Mouse (Mus musculus): ENCODE measurements around the gene Med13. TPM values are rescaled to one million over a fixed set of nuclear protein-coding genes. Genes with fewer than 3 reads are reported as not detected.
"Not testable (repeated sequence)": the region's sequence is repeated elsewhere in the genome, so short reads cannot be mapped to it uniquely, and the experiment has no call there.

The Med13 gene
- polyA plus RNA-seq, 1 experiment from 2014 or later = 9.7 TPM

DNA sequence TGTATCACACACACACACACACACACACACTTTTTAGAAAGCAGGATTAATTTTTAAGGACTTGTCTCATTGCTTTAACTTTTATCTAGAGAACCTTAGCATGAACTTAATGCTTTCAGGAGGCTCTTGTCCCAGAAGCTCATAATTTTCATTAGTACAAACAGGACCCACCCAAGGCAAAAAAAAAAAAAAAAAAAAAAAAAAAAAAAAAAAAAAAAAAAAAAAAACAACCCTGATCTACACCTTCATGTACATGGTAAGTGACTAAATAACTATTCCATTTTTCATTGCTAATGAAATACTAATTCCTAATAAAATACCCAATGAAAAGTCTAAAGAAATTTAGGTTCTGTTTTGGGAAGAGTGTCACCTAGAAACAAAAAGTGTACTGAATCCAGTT is 8.5 kb downstream of the Med13 start:
- H3K27me3 ChIP-seq = no peaks in the 10 kb centered on the region
- H3K27ac ChIP-seq = no peak overlapping the region
- H3K4me2 ChIP-seq = no peak overlapping the region
- no peak for ATAC-seq (ENCODE audit: insufficient number of reproducible peaks, low FRiP score, low TSS enrichment, low read depth)
- no peak overlapping the region for H3K4me3 ChIP-seq
- H3K4me1 ChIP-seq = peaks cover 5% of the 10 kb centered on the region; the same call in 1 of the 2 replicates
- H3K9ac ChIP-seq = no peak overlapping the region
- peaks cover 16% of the 10 kb centered on the region for H3K36me3 ChIP-seq
- H3K9me3 ChIP-seq = no peaks in the 10 kb centered on the region

DNA sequence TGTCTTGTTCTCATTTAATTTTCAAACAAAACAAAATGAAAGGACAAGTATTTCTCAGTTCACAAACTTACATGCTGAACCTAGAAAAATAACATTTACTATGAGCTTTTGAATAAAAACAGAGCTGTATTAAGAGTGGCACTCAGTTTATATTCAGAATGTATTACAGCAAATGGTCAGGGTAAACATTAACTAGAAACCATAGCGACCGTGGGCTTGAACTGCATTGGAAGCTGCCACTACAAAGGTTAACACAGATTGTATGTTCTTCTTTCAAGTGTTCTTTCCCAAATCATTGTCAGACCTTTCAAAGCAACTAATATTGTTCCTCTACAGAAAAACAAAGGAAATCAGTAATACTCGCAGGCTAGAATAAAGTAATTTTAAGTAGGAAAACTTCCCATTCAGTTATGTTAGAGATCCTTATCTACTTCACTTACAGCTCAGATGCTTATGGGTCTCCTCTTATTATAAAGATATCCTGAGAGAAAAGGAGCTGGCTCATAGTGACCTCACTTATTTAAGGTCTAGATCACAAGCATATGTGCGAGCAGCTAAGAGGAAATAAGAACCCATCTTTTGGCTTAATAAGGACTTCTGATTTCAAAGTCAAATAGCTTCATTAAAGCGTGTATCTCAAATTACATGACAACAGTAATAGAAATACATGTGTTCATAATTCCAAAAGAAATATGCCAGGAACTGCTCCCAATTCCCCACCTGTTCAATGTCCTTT is 9.8 kb downstream of the Med13 start:
- H3K4me2 ChIP-seq = no peak overlapping the region
- ATAC-seq (ENCODE audit: insufficient number of reproducible peaks, low FRiP score, low TSS enrichment, low read depth) = no peak
- no peak overlapping the region for H3K27ac ChIP-seq
- H3K4me3 ChIP-seq = no peak overlapping the region
- peaks cover 3% of the 10 kb centered on the region; the same call in 1 of the 2 replicates for H3K4me1 ChIP-seq
- no peak overlapping the region for H3K9ac ChIP-seq
- H3K36me3 ChIP-seq = peaks cover 13% of the 10 kb centered on the region
- no peaks in the 10 kb centered on the region for H3K9me3 ChIP-seq
- H3K27me3 ChIP-seq = no peaks in the 10 kb centered on the region
- WGBS = 81% methylated on average over 5 of the region's 5 CpGs

DNA sequence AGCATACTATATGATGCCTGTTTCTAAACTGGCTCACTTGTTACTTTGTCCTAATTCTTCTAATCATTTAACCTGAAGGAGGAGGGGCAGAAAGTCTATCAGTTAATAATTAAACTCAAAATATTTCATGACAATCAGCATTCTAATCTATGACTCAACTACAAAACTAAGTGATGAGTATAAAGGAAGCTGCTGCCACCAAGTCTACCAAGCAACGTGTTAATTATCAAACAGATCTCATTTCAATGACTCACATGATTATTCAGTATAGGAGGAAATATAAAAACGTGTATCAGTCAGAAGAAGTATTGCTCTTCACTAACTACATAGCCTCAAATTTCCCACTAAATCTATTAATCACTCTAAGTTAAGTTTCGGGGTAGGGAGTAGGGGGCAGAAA is 10.9 kb downstream of the Med13 start:
- Histone ChIP-seq H3K4me3 (no peak overlapping the region), H3K9me3 (no peaks in the 10 kb centered on the region), H3K27ac (no peak overlapping the region), H3K9ac (no peak overlapping the region), H3K36me3 (peaks cover 16% of the 10 kb centered on the region), H3K4me1 (no peaks in the 10 kb centered on the region), H3K4me2 (no peak overlapping the region), H3K27me3 (no peaks in the 10 kb centered on the region)
- ATAC-seq (ENCODE audit: insufficient number of reproducible peaks, low FRiP score, low TSS enrichment, low read depth) = no peak
- WGBS = 79% methylated on average over 3 of the region's 3 CpGs

DNA sequence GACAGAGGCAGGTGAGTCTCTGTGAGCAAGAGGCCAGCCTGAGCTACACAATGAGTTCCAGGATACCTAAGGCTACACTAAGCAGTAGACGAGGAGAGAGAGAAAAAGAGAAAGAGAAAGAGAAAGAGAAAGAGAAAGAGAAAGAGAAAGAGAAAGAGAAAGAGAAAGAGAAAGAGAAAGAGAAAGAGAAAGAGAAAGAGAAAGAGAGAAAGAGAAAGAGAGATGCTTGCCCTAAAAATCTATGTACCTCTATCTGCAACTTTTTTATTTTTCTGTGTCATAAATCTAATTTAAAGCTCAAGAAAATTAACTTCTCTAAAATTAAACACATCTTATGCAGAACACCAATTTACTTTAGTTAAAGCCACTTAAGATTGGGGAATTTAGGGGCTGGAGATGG is 12.5 kb downstream of the Med13 start:
- ATAC-seq (ENCODE audit: insufficient number of reproducible peaks, low FRiP score, low TSS enrichment, low read depth); H3K4me1 ChIP-seq; H3K4me2 ChIP-seq; H3K4me3 ChIP-seq; H3K27me3 ChIP-seq; H3K9ac ChIP-seq; H3K27ac ChIP-seq; H3K9me3 ChIP-seq: not testable (repeated sequence)
- peaks cover 18% of the 10 kb centered on the region for H3K36me3 ChIP-seq
- WGBS = 93% methylated on average over 1 of the region's 1 CpGs

DNA sequence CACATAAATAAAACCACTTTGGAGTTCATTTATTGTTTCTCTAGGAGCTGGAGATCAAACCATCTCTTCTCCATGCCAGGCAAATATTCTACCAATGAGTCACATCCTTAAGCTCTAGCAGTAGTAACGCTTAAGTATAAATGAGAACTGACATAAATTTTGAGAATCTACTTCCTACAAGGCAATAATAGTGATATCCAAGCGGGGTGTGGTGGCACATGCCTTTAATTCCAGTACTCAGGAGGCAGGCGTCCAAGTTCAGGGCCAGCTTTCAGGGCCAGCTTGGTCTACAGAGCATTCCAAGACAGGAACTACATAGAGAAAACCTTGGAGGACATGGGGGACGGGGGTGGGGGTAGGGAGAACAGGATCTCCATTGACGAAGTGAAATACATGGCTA is 33.2 kb downstream of the Med13 start:
- H3K4me3 ChIP-seq = no peak overlapping the region
- WGBS = 76% methylated on average over 5 of the region's 5 CpGs
- ATAC-seq (ENCODE audit: insufficient number of reproducible peaks, low FRiP score, low TSS enrichment, low read depth) = no peak
- no peaks in the 10 kb centered on the region for H3K27me3 ChIP-seq
- H3K36me3 ChIP-seq = peaks cover 25% of the 10 kb centered on the region
- H3K4me1 ChIP-seq = no peaks in the 10 kb centered on the region
- no peak overlapping the region for H3K27ac ChIP-seq
- H3K9me3 ChIP-seq = no peaks in the 10 kb centered on the region
- H3K4me2 ChIP-seq = no peak overlapping the region
- no peak overlapping the region for H3K9ac ChIP-seq

DNA sequence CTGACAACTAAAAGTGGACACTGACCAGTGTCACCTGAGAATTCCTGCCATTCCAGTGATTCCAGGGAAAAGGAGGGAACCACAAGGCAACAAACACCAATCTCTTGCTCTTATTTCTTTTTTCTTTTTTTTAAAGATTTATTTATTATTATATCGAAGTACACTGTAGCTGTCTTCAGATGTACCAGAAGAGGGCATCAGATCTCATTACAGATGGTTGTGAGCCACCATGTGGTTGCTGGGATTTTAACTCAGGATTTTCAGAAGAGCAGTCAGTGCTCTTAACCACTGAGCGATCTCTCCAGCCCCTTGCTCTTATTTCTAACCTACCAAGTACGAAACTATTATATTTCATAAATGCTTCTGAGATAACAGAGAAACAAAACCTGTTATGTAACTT is 42.4 kb downstream of the Med13 start:
- H3K9me3 ChIP-seq; H3K4me3 ChIP-seq; H3K9ac ChIP-seq; H3K4me2 ChIP-seq; ATAC-seq (ENCODE audit: insufficient number of reproducible peaks, low FRiP score, low TSS enrichment, low read depth); H3K4me1 ChIP-seq; H3K27me3 ChIP-seq; H3K27ac ChIP-seq: not testable (repeated sequence)
- WGBS = 89% methylated on average over 3 of the region's 3 CpGs
- peaks cover 24% of the 10 kb centered on the region for H3K36me3 ChIP-seq

DNA sequence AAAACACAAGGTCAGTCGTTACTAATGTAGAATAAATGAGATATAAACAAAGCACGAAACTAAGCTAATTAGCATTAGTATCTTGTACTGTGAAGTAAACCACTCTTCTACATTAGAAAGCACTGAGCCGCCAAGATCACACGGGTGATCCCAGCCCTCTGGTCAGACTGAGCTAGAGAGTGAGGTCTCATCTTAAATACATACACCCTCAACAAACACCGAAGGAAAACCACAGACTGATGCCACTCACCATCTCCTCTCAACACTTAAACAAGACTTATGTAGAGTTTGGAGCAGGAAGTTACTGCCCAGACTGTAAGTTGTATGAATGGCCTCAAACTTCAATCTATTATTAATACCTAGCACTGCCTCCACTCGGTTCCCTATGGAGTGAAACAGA is 47.1 kb downstream of the Med13 start:
- Histone ChIP-seq H3K9me3 (no peaks in the 10 kb centered on the region), H3K4me3 (no peak overlapping the region), H3K4me1 (no peaks in the 10 kb centered on the region), H3K27me3 (no peaks in the 10 kb centered on the region), H3K4me2 (no peak overlapping the region), H3K9ac (no peak overlapping the region), H3K36me3 (peaks cover 5% of the 10 kb centered on the region), H3K27ac (no peak overlapping the region)
- no peak for ATAC-seq (ENCODE audit: insufficient number of reproducible peaks, low FRiP score, low TSS enrichment, low read depth)
- WGBS = 77% methylated on average over 6 of the region's 6 CpGs

DNA sequence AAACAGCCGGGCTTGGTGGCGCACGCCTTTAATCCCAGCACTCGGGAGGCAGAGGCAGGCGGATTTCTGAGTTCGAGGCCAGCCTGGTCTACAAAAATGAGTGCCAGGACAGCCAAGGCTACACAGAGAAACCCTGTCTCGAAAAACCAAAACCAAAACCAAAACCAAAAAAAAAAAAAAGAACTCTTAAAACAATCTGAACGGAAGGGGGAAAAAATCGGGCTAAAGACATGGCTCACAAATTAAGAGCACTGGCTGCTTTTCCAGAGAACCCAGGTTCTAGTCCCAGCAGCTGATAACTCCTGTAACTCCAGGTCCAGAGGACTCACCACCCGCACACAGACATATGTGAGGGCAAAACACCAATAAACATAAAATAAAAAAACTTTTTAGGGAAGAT is 65.2 kb downstream of the Med13 start:
- ATAC-seq (ENCODE audit: insufficient number of reproducible peaks, low FRiP score, low TSS enrichment, low read depth); H3K4me2 ChIP-seq; H3K4me3 ChIP-seq; H3K9ac ChIP-seq; H3K4me1 ChIP-seq; H3K27ac ChIP-seq; H3K27me3 ChIP-seq; H3K9me3 ChIP-seq: not testable (repeated sequence)
- 93% methylated on average over 10 of the region's 10 CpGs for WGBS
- peaks cover 33% of the 10 kb centered on the region for H3K36me3 ChIP-seq

DNA sequence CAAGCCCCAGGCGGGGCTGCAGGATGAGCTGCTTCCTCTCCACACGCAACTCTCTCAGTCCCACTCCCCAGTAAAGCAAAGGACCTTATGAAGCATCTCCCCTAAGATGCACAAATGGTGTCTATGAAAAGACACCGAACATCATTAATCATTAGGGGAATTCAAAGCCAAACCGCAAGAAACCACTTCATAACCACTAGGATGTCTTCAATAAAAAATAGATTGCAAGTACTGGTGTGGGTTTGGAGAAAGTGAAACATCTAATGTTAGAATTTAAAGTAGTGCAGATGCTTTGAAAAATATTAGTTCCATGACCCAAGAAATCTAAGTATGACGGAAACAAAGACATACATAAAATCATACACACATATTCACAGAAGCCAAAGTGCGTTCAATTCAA is 65.7 kb downstream of the Med13 start:
- 91% methylated on average over 6 of the region's 6 CpGs for WGBS
- H3K4me1 ChIP-seq = no peaks in the 10 kb centered on the region
- no peak overlapping the region for H3K9ac ChIP-seq
- no peaks in the 10 kb centered on the region for H3K27me3 ChIP-seq
- no peak overlapping the region for H3K4me2 ChIP-seq
- no peak for ATAC-seq (ENCODE audit: insufficient number of reproducible peaks, low FRiP score, low TSS enrichment, low read depth)
- peaks cover 29% of the 10 kb centered on the region for H3K36me3 ChIP-seq
- no peaks in the 10 kb centered on the region for H3K9me3 ChIP-seq
- no peak overlapping the region for H3K27ac ChIP-seq
- no peak overlapping the region for H3K4me3 ChIP-seq

DNA sequence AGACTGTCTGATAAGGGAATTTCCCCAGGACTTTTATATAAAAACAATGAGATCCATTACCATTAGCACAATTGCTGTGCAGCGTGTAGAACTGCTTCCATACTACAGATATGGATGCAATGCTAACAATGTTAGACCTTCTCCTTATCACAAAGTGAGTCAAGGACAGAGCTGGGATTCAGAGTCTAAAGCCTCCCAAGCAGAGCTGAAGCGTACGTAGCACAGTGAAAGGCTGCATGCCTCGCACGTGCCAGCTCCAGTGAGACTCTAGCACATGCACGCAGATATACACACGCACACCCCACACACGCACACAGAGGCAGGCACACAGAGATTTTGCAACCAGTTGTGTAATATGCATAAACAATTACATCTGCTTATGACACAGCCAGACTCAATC is 71.7 kb downstream of the Med13 start:
- 96% methylated on average over 8 of the region's 8 CpGs for WGBS
- Histone ChIP-seq H3K9ac (no peak overlapping the region), H3K4me1 (no peaks in the 10 kb centered on the region), H3K4me3 (no peak overlapping the region), H3K36me3 (peaks cover 63% of the 10 kb centered on the region), H3K27me3 (no peaks in the 10 kb centered on the region), H3K27ac (no peak overlapping the region), H3K9me3 (no peaks in the 10 kb centered on the region), H3K4me2 (no peak overlapping the region)
- ATAC-seq (ENCODE audit: insufficient number of reproducible peaks, low FRiP score, low TSS enrichment, low read depth) = no peak

DNA sequence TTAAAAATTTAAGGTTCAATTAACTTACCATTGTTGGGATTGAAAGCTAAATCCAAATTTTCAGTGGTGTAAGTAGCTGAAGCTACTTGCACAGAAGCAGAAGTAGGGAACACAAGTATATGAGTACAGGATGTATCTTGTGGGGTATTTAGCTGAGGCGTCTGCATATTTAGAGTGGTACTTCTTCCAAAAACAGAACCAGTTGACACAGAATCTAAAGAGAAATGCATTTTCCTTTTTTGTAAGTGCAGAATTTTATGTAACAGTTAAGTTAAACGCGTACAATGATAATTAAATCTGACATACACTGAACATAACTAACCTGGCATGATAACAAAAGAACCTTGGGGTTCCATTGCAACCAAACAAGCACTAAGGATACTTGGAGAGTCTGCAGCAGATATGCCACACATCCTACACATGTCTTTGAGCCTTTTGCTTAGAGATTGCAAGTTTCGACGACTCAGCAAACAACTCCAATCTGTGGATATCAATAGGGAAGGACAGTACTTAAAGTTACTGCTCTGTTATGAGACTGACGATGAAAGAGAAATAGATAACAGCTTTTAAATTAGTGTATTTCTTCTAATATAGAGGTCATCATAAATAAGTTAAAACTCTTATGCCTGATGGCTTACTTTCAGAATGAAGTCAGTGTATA is 78.8 kb downstream of the Med13 start:
- H3K9ac ChIP-seq = no peak overlapping the region
- no peak for ATAC-seq (ENCODE audit: insufficient number of reproducible peaks, low FRiP score, low TSS enrichment, low read depth)
- H3K27me3 ChIP-seq = no peaks in the 10 kb centered on the region
- no peaks in the 10 kb centered on the region for H3K9me3 ChIP-seq
- H3K36me3 ChIP-seq = peaks cover 70% of the 10 kb centered on the region
- no peak overlapping the region for H3K4me2 ChIP-seq
- H3K4me3 ChIP-seq = no peak overlapping the region
- 96% methylated on average over 6 of the region's 6 CpGs for WGBS
- H3K27ac ChIP-seq = no peak overlapping the region
- H3K4me1 ChIP-seq = no peaks in the 10 kb centered on the region

DNA sequence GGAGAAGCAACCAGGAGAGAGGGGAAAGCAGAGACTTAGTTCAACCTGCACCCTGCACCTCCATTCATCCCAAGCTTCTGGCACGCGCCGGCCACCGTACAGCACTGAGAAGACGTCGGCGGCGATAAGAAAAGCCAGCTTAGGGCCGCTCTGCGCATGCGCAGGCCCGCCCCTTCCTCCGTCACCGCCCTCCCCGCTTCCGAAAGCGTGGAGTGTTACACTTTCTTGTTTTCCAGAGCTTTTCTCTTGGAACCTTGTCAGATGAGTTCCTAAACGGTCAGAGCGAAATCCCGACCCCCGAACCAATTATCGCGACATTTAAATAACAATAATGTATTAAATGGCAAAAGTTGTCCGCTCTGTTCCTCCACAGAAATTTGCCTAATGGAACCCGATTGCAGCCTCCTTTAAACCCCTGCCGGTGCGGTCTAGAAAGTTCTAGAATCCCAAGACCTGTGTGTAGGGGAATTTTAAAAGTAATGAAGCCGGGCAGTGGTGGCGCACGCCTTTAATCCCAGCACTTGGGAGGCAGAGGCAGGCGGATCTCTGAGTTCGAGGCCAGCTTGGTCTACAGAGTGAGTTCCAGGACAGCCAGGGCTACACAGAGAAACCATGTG is 99.8 kb downstream of the Med13 start, which contains the start of gene Ints2:
TSS of gene Ints2 (minus strand) at position 116 of the 617 bp plus-strand sequence.
- Histone ChIP-seq H3K4me2 (peak within 1 kb of the TSS; percentile 65), H3K36me3 (peaks cover 7% of the 10 kb centered on the region; the same call in 1 of the 2 replicates), H3K27ac (peak within 1 kb of the TSS; percentile 85), H3K4me3 (peak within 1 kb of the TSS; percentile 70), H3K9me3 (no peaks in the 10 kb centered on the region), H3K4me1 (peaks cover 13% of the 10 kb centered on the region), H3K27me3 (no peaks in the 10 kb centered on the region), H3K9ac (peak within 1 kb of the TSS; percentile 71)
- WGBS = 8% methylated on average over 32 of the region's 32 CpGs
- ATAC-seq (ENCODE audit: insufficient number of reproducible peaks, low FRiP score, low TSS enrichment, low read depth) = peak; percentile 87; the same call in 1 of the 2 replicates
